Comparison of ENCODE assay signal across 8 mouse cellular contexts in genomic region chr2:165856611-165857200, GRCm38 (mm10). TPM values are rescaled to one million over a fixed set of nuclear protein-coding genes. Genes with fewer than 3 reads are reported as not detected.
DNase-seq lines count a peak whose midpoint lies in the region; ATAC-seq and TF ChIP-seq lines count a peak whose summit lies in the region.

No protein-coding gene starts in this region.

- H3K9ac ChIP-seq in heart, embryonic 14.5 days (ENCODE audit: low read length): no peak overlapping the region
- H3K9ac ChIP-seq in MEL (ENCODE audit: control insufficient read depth, low read depth, low read length, poor library complexity, severe bottlenecking): no peak overlapping the region
- H3K9ac ChIP-seq in heart, postnatal 0 days (replicated peaks; ENCODE audit: low read depth, low read length): peak overlapping the region; percentile 66; the same call in 1 of the 2 replicates

- TF ChIP-seq RAD21 in MEL (IDR thresholded peaks at IDR 0.05; ENCODE audit: low read depth, low read length): no peak

- no peak overlapping the region for H3K4me3 ChIP-seq in heart, embryonic 14.5 days (ENCODE audit: control insufficient read depth in 1 of 2, insufficient read depth in 1 of 2, low read depth in 1 of 2, low read length in 2 of 2)
- H3K4me3 ChIP-seq in MEL (ENCODE audit: control insufficient read depth in 1 of 2, insufficient read depth in 1 of 2, low read depth in 2 of 2, low read length in 2 of 2) (no peak overlapping the region), macrophage (ENCODE audit: inconsistent target) (no peak overlapping the region)
- no peak overlapping the region for H3K4me3 ChIP-seq in heart, postnatal 0 days (ENCODE audit: low read depth, low read length)

- peak overlapping the region; percentile 94 to 97 for H3K27ac ChIP-seq in heart, embryonic 14.5 days (replicated peaks in 1 of 2; ENCODE audit: control insufficient read depth in 1 of 2, insufficient read depth in 1 of 2, low read depth in 2 of 2, low read length in 2 of 2)
- H3K27ac ChIP-seq in MEL (ENCODE audit: control insufficient read depth, low read depth, low read length): no peak overlapping the region
- peak overlapping the region; percentile 96 for H3K27ac ChIP-seq in heart, postnatal 0 days (ENCODE audit: low read depth)
- H3K27ac ChIP-seq in macrophage: peak overlapping the region; percentile 89

- H3K4me2 ChIP-seq in heart, embryonic 14.5 days (ENCODE audit: low read length): peak overlapping the region; percentile 56; the same call in 1 of the 2 replicates
- no peak overlapping the region for H3K4me2 ChIP-seq in heart, postnatal 0 days (ENCODE audit: low read depth, low read length)

- H3K79me2 ChIP-seq in MEL (ENCODE audit: control insufficient read depth, insufficient read depth, low read length, poor library complexity) (peaks cover 75% of the 10 kb centered on the region), macrophage (ENCODE audit: inconsistent target) (peaks cover 100% of the 10 kb centered on the region)

- no peak for ATAC-seq in heart, embryonic 14.5 days (ENCODE audit: insufficient number of reproducible peaks, insufficient read depth, low FRiP score, low read depth)
- no peak for ATAC-seq in heart, postnatal 0 days (ENCODE audit: insufficient read depth, low read depth)
- ATAC-seq in erythroid progenitor cell, adult 5-6 weeks (replicated peaks; ENCODE audit: low FRiP score, poor library complexity, severe bottlenecking): no peak
- no peak for ATAC-seq in granulocyte monocyte progenitor cell, adult 5-6 weeks (replicated peaks; ENCODE audit: poor library complexity, severe bottlenecking)

- DNase-seq in heart, postnatal 10 days: no peak
- DNase-seq in MEL (ENCODE audit: low read depth, low spot score): peak; percentile 35
- DNase-seq in heart, postnatal 0 days (ENCODE audit: low spot score): no peak
- DNase-seq in thymus, postnatal 4 days: no peak

- peaks cover 4% of the 10 kb centered on the region for H3K36me3 ChIP-seq in heart, embryonic 14.5 days (ENCODE audit: control insufficient read depth, insufficient read depth, low read length)
- H3K36me3 ChIP-seq in MEL (ENCODE audit: control insufficient read depth in 1 of 2, insufficient read depth in 2 of 2, low read length in 2 of 2) (peaks cover 6 to 23% of the 10 kb centered on the region in 2 experiments), macrophage (ENCODE audit: inconsistent target) (peaks cover 10% of the 10 kb centered on the region; the same call in 1 of the 2 replicates)
- peaks cover 8% of the 10 kb centered on the region; the same call in 1 of the 2 replicates for H3K36me3 ChIP-seq in heart, postnatal 0 days (replicated peaks; ENCODE audit: control insufficient read depth, insufficient read depth, low read length)

- 83% methylated on average over 7 of the region's 7 CpGs for WGBS in heart, embryonic 14.5 days
- WGBS in heart, postnatal 0 days: 82% methylated on average over 7 of the region's 7 CpGs
- WGBS in macrophage (ENCODE audit: missing documents): 83% methylated on average over 5 of the region's 7 CpGs

- no peak for TF ChIP-seq POLR2A in MEL (IDR thresholded peaks at IDR 0.05; ENCODE audit: control insufficient read depth in 1 of 2, insufficient read depth in 1 of 2, low read depth in 1 of 2, low read length in 2 of 2, poor library complexity in 1 of 2)

- no peak for TF ChIP-seq CTCF in MEL (IDR thresholded peaks at IDR 0.05 in 2 of 3, conservative IDR thresholded peaks at IDR 0.05 in 1 of 3; ENCODE audit: control insufficient read depth in 1 of 3, insufficient read depth in 1 of 3, low read depth in 2 of 3, low read length in 3 of 3, poor library complexity in 1 of 3, severe bottlenecking in 1 of 3)
- TF ChIP-seq CTCF in heart, postnatal 0 days (IDR thresholded peaks at IDR 0.05; ENCODE audit: low read depth): no peak

- intact Hi-C loops in heart, postnatal 10 days (cut with DNase I): no loop called here

- H3K27me3 ChIP-seq in heart, embryonic 14.5 days (ENCODE audit: control insufficient read depth, insufficient read depth, low read length): no peaks in the 10 kb centered on the region
- H3K27me3 ChIP-seq in MEL (ENCODE audit: control insufficient read depth in 1 of 2, insufficient read depth in 2 of 2, low read length in 2 of 2): no peaks in the 10 kb centered on the region
- no peaks in the 10 kb centered on the region for H3K27me3 ChIP-seq in heart, postnatal 0 days (ENCODE audit: control insufficient read depth, insufficient read depth, low read length)

- no peak for TF ChIP-seq EP300 in MEL (IDR thresholded peaks at IDR 0.05; ENCODE audit: low read depth in 1 of 2, low read length in 2 of 2)
- TF ChIP-seq EP300 in heart, postnatal 0 days (IDR thresholded peaks at IDR 0.05; ENCODE audit: low read depth): no peak

- H3K9me3 ChIP-seq in heart, embryonic 14.5 days (ENCODE audit: control insufficient read depth, low read length): no peaks in the 10 kb centered on the region
- no peaks in the 10 kb centered on the region for H3K9me3 ChIP-seq in MEL (replicated peaks; ENCODE audit: insufficient read depth, low read length)
- no peaks in the 10 kb centered on the region for H3K9me3 ChIP-seq in heart, postnatal 0 days (replicated peaks; ENCODE audit: control insufficient read depth, low read length)

- H3K4me1 ChIP-seq in heart, embryonic 14.5 days (ENCODE audit: control insufficient read depth in 2 of 2, insufficient read depth in 2 of 2, low read length in 2 of 2): peaks cover 64 to 81% of the 10 kb centered on the region in 2 experiments
- H3K4me1 ChIP-seq in MEL (ENCODE audit: control insufficient read depth in 1 of 2, insufficient read depth in 2 of 2, low read length in 2 of 2): peaks cover 5 to 38% of the 10 kb centered on the region in 2 experiments; a peak in 3 of 4 replicates
- peaks cover 68% of the 10 kb centered on the region for H3K4me1 ChIP-seq in heart, postnatal 0 days (ENCODE audit: control insufficient read depth, insufficient read depth)

TF ChIP-seq in MEL, 35 proteins besides CTCF, POLR2A, EP300 and RAD21:
- no peak for TF ChIP-seq USF2 (IDR thresholded peaks at IDR 0.05; ENCODE audit: borderline replicate concordance in 1 of 2, insufficient read depth in 1 of 2, low read depth in 1 of 2, low read length in 2 of 2)
- TF ChIP-seq POLR2AphosphoS2 (IDR thresholded peaks at IDR 0.05; ENCODE audit: low read length): no peak
- TF ChIP-seq ZMIZ1 (IDR thresholded peaks at IDR 0.05; ENCODE audit: low read depth, low read length): no peak
- peak; percentile 37; the same call in 1 of the 2 replicates for TF ChIP-seq SIN3A (IDR thresholded peaks at IDR 0.05; ENCODE audit: low read length)
- TF ChIP-seq NRF1 (IDR thresholded peaks at IDR 0.05; ENCODE audit: insufficient read depth, low read depth, low read length, poor library complexity, severe bottlenecking): no peak
- no peak for TF ChIP-seq CHD2 (IDR thresholded peaks at IDR 0.05; ENCODE audit: low read length)
- peak; percentile 66 for TF ChIP-seq GATA1 (IDR thresholded peaks at IDR 0.05; ENCODE audit: low read depth, low read length)
- no peak for TF ChIP-seq ZC3H11A (IDR thresholded peaks at IDR 0.05; ENCODE audit: low read depth, low read length)
- TF ChIP-seq KAT2A (conservative IDR thresholded peaks at IDR 0.05; ENCODE audit: low read depth, low read length): no peak

RNA-seq across cellular contexts. Expression of gene Zmynd8, which starts 42.1 kb away (rescaled TPM):
- polyA plus RNA-seq in heart, embryonic 14.5 days (2014; fragmentation: Nextera tagmentation; extraction: Ambion mirVana): 35.9 and 38.0 TPM in 2 replicates
- total RNA-seq in heart, postnatal 10 days (2021): 10 to 100 TPM; 48.7 to 55.5 TPM
- 30.3 and 37.3 TPM in 2 replicates for total RNA-seq in MEL (2012; rRNA removed)
- polyA plus RNA-seq in MEL (2012; ENCODE audit: insufficient read depth in 1 of 2, insufficient read length in 2 of 2, low read depth in 1 of 2, low replicate concordance in 2 of 2, missing spikeins in 1 of 2): 10 to 100 TPM; 41.6 to 89.2 TPM
- total RNA-seq in heart, postnatal 0 days (2014; rRNA removed; ENCODE audit: low replicate concordance): 19.2 and 48.1 TPM in 2 replicates
- 35.3 and 35.4 TPM in 2 replicates for polyA plus RNA-seq in heart, postnatal 0 days (2015; fragmentation: Nextera tagmentation; extraction: Ambion mirVana)
- 100 to 1,000 TPM; 113 to 715 (median 441) TPM for total RNA-seq in macrophage (2018; cell fraction: chromatin; rRNA removed)
- total RNA-seq in macrophage (2018; cell fraction: cytosol; rRNA removed): 100 to 1,000 TPM in 8 of 26 experiments, 10 to 100 TPM in 18; 32.1 to 112 (median 96.4) TPM
- 100 to 1,000 TPM in 22 of 26 experiments, 10 to 100 TPM in 4; 57.9 to 347 (median 193) TPM for total RNA-seq in macrophage (2018; cell fraction: nucleus; rRNA removed)
- polyA plus RNA-seq in macrophage (2018): 52.3 to 95.5 TPM (median 75.2 TPM) in 3 replicates
- total RNA-seq in erythroid progenitor cell, adult 5-6 weeks (2015; ENCODE audit: low replicate concordance): 55.3 and 129 TPM in 2 replicates
- 59.5 and 85.9 TPM in 2 replicates for total RNA-seq in erythroid progenitor cell, adult 5-6 weeks (2017; ENCODE audit: low replicate concordance)
- total RNA-seq in granulocyte monocyte progenitor cell, adult 5-6 weeks (2014; fragmentation: Nextera tagmentation): 53.0 and 58.3 TPM in 2 replicates
- total RNA-seq in granulocyte monocyte progenitor cell, adult 5-6 weeks (2017): 32.2 and 33.7 TPM in 2 replicates
